Mouse (Mus musculus) cerebellum, postnatal 10 days (tissue): ENCODE data around the gene Minos1.

Source experiments
- DNase-seq, 2 experiments: peaks; one replicate each; pipeline ENCODE4 v3.0.0; 2021; ENCODE audit warnings: mixed read lengths in 2 of 2

Gene Minos1

GRCm38 (mm10) chr4:139130701-139131549 lies at the start of gene Minos1:
TSS of gene Minos1 (minus strand) at chr4:139131113.
- peak; percentile 98 to 99 for DNase-seq

GRCm38 (mm10) chr4:139179731-139180625 lies 49.1 kb upstream of the Minos1 start:
- DNase-seq = no peak

GRCm38 (mm10) chr4:139179218-139179617 lies 48.3 kb upstream of the Minos1 start:
- no peak for DNase-seq

GRCm38 (mm10) chr4:139178377-139178776 lies 47.5 kb upstream of the Minos1 start:
- no peak for DNase-seq

- DNase-seq = peak in 1 of 2 experiments; percentile 18
Observed at GRCm38 (mm10) chr4:139177921-139178320, 47.0 kb upstream of the Minos1 start.

- no peak for DNase-seq
Observed at GRCm38 (mm10) chr4:139176023-139176422, 45.1 kb upstream of the Minos1 start.

- DNase-seq = peak in 1 of 2 experiments; percentile 27
Observed at GRCm38 (mm10) chr4:139175061-139175971, 44.4 kb upstream of the Minos1 start.

GRCm38 (mm10) chr4:139169748-139170279 lies 38.9 kb upstream of the Minos1 start:
- no peak for DNase-seq

GRCm38 (mm10) chr4:139168985-139169747 lies 38.3 kb upstream of the Minos1 start:
- DNase-seq = no peak

GRCm38 (mm10) chr4:139167107-139167506 lies 36.2 kb upstream of the Minos1 start:
- no peak for DNase-seq

GRCm38 (mm10) chr4:139166244-139166643 lies 35.3 kb upstream of the Minos1 start:
- DNase-seq = no peak

- DNase-seq = no peak
Observed at GRCm38 (mm10) chr4:139165259-139165658, 34.3 kb upstream of the Minos1 start.

- DNase-seq = no peak
Observed at GRCm38 (mm10) chr4:139164082-139164481, 33.2 kb upstream of the Minos1 start.

GRCm38 (mm10) chr4:139161076-139161475 lies 30.2 kb upstream of the Minos1 start:
- DNase-seq = no peak

GRCm38 (mm10) chr4:139158350-139158749 lies 27.4 kb upstream of the Minos1 start:
- DNase-seq = no peak

- no peak for DNase-seq
Observed at GRCm38 (mm10) chr4:139156538-139156937, 25.6 kb upstream of the Minos1 start.

- DNase-seq = no peak
Observed at GRCm38 (mm10) chr4:139154576-139155307, 23.8 kb upstream of the Minos1 start.

GRCm38 (mm10) chr4:139151370-139151769 lies 20.5 kb upstream of the Minos1 start:
- no peak for DNase-seq

GRCm38 (mm10) chr4:139146760-139147159 lies 15.8 kb upstream of the Minos1 start:
- DNase-seq = no peak

- peak in 1 of 2 experiments; percentile 46 for DNase-seq
Observed at GRCm38 (mm10) chr4:139145156-139145555, 14.2 kb upstream of the Minos1 start.

GRCm38 (mm10) chr4:139144577-139144976 lies 13.7 kb upstream of the Minos1 start:
- DNase-seq = no peak
